Mouse (Mus musculus) kidney, postnatal 4 days (tissue): ENCODE measurements around the gene Klra8.
"Not testable (repeated sequence)": the region's sequence is repeated elsewhere in the genome, so short reads cannot be mapped to it uniquely, and the experiment has no call there.

Experiments
- DNase-seq, 2 experiments: peaks; one replicate each; pipeline ENCODE4 v3.0.0; 2021; ENCODE audit warnings: mixed read lengths in 2 of 2

Klra8 gene

DNA sequence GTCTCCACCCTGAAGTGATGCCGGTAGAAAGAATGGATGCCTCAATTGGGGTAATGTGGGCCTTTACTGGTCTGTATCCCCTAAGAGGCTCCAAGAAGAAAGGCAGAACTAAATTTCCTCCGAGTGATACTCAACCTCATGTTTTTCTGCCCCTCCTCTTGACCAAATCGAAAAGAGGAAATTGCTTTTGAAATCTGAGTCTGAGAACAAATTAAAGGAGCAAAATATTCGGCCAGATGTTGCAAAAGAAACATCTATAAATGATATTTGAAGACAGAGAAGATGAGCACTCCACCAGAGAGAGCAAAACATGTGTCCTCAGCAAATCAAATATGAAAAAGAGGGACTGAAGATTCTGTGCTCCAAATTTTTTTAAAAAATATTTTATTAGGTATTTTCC lies at the start of gene Klra8:
Gene Klra8 (minus strand): TSS at position 101 of the 400 bp plus-strand sequence.
- DNase-seq = not testable (repeated sequence)

DNA sequence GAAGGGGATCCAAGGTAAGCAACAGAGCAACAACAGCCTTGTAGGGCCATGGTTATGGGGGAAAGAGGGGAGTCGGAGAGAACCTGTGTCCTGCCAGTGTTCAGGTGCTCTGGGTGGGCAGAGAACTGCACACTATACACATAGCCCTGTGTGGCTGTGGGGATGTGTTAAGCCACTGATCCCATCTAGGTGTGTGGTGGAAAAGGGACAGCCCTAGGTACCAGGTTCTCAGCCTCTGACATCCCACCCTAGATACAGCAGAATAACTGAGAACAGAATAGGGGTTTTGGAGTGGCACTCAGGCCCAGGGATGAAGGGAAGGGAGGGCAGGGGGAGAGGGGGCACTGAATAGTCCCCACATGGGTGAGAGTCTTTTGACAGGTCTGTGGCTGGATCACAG lies 19.2 kb downstream of the Klra8 start:
- no peak for DNase-seq

DNA sequence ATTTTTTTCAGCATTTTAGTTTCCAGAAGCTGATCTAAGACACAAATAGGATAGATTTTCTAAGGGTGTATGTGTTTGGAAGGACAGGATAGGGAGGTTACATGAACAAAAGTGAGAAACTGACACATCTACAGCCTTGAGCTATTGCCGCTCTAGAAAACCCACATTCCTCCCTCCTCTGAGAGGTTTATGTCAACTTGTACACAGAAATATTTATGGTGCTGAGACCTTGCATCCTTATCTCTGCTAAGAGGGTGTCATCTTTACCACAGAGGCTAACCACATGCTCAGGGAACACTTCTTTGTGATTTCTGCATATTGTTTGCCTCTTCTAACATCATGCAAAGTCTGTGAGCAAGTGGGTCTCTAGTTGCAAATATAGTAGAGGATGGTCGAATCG lies 27.0 kb downstream of the Klra8 start:
- not testable (repeated sequence) for DNase-seq

DNA sequence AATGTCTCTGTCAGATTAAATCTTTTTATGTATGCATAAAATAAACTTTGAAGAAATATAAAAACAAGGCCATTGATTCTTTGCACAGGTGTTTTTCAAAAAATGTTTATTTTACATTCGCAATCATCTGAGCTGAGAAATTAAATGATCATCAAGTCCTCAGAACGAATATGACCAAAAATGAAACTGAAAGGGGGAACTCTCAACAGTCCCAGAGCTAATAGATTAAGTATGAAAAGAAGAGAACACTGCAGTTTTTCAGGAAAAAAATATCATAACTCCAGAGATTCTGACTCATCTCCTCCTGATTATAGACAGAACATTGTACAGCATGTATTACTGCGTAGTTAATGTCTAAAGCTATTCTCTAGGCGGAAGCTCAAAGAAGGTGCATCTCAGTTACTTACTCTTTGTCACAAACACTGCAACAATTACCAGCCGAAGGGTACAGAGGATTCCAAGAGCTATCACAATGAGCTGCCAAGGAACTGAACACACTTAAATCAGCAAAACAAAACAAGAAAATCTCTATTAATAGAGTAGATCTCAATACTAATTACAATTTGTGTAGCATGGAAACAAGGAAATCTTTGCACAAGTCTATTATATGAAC lies 37.3 kb downstream of the Klra8 start:
- no peak for DNase-seq

DNA sequence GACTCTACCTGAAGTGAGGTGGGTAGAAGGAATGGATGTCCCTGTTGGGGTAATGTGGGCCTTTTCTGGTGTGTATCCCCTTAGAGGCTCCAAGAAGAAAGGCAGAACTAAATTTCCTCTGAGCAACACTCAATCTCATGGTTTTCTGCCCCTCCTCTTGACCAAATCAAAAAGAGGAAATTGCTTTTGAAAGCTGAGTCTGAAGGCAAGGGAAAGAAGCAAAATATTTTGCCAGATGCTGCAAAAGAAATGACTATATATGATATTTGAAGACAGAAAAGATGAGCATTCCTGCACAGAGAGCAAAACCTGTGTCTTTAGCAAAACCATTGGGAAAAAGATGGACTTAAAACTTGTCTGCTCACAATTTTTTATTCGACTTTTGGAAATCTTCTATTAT lies 62.5 kb downstream of the Klra8 start, which contains the start of gene Klra4:
Gene Klra4 (minus strand): TSS at position 101 of the 400 bp plus-strand sequence.
- DNase-seq = not testable (repeated sequence)
